Mouse (Mus musculus) 3134 (cell line): Measurements from ENCODE around the gene P2ry6.

ENCODE experiments used
- DNase-seq: peaks from one replicate; pipeline ENCODE4 v3.0.0-alpha.2; 2011; ENCODE audit warnings: low spot score; ENCODE audit not compliant: insufficient read length; ENCODE audit errors: extremely low read depth

Gene P2ry6

GRCm38 (mm10) chr7:100919006-100919808 is 55.2 kb downstream of the P2ry6 start:
- no peak for DNase-seq

GRCm38 (mm10) chr7:100918176-100918575 is 56.3 kb downstream of the P2ry6 start:
- peak; percentile 73 for DNase-seq

DNA sequence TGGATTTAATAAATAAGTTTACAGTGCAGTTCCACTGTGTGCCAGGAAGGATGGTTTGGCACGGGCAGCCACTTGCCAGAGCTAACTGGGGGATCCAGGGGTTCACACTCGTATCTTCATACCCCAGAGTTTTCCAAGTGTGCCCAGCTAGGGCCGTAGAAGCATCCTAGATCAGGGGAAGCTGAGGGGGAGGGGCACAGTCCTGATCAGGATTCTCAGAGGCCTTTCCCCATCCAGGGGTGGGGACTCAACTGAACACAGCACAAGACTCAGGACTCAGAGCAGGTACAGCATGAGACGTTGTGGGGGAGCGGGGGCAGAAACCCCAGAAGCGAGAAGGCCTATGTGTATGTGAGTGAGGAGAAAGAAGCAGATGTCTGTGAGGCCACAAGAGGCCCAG is 56.7 kb downstream of the P2ry6 start:
- DNase-seq, result no peak

DNA sequence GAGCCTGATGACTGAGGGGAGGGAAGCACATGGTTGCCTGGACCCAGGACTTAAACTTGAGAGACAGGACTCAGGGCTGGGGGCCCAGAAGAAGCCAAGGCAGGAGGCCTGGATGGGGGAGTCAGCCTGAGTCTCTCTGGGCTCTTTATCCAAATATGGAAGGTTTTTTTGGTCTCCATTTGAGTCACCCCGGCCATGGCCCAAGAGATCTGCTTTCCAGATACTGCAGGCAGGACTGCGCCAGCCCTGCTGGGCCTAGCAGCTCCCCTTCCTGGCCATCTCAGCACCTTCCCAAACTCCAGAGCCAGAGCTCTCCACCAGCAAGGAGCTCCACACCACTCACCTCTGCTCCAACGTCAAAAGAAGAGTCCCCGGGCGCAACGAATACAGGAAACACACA is 57.9 kb downstream of the P2ry6 start:
- DNase-seq, result peak; percentile 46

- DNase-seq, result no peak
These were observed 59.2 kb downstream of the P2ry6 start for GRCm38 (mm10) chr7:100915204-100915603.

- no peak for DNase-seq
These were observed 62.7 kb downstream of the P2ry6 start for GRCm38 (mm10) chr7:100911791-100912190.

DNA sequence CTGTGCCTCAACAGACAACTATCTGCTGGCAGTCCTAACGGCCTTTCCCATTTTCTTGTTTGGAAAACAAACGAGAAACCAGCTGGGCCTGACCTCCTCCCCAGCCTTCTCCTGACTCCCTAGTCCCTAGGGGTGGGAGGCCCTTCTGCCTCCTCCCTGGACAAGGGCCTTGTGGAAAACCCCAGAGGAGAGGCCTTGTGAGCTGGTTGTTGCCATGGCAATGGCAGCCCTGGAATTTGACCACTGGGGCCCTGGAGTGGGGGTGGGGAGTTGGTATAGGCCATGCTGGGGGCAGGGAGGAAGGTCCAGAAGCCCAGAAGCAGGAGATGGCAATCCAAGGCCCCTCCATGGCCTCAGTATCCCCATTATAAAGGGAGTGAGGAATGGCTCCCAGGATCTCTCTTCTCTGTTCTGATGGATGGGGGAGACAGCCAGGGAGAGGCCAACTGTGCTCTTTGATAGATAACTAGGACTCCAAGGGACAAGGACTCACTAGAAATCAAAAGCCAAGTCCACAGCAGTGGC is 63.1 kb downstream of the P2ry6 start:
- DNase-seq, result peak; percentile 49

- no peak for DNase-seq
These were observed 65.9 kb downstream of the P2ry6 start for GRCm38 (mm10) chr7:100908567-100908966.

GRCm38 (mm10) chr7:100908061-100908460 is 66.4 kb downstream of the P2ry6 start:
- DNase-seq, result peak; percentile 84

DNA sequence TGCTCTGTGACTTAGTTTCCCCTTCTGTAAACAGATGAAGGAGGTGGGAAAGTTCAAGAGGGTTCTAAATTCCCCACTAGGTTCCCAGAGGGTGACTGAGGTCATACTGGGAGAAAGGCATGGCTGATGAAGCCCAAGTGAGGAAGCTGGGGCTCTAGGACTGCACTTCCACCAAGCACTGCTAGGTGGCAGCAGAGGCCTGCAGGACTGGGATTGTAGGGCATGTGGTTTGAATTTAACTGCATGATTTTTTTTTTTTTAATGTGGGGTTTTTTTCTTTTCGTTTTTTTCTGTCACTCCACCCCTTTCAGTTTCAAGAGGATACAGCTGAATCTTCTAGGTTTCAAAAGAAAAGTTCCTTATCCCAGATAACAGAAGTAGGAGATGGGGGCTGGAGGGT is 67.2 kb downstream of the P2ry6 start:
- peak; percentile 46 for DNase-seq

DNA sequence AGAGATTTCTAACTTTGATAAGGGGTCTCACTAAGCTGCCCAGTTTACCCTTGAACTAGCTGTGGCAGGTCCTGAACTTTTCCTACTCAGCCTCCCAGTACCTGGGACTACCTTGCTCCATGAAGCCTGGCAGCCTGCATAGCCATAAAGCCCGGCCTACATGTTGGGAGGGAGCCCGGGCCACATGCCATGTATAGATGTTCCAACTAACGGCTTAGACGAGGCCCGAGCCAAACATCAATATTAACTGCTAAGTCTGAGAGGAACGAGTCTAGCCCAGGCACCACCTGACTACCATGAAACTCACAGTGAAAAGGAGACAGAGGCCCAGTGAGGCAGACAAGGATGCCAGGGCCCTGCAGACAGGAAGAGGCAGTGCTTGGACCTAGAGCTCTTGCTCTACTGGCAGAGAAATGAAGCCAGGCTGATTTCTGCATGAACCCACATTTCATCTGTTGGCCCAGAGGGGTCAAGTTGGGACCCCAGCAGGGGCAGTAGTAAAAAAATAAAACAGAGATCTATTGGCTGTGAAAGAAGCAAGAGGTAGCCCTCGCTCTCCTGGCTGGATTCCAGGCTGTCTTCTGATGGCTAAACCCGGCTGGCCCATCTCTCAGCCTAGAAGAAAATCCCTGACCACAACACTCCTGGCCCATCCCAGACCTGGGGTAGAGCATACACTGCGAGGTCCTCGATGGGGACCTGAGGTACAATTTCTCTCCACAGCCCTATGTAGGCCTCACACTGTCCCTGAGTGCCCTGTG is 68.2 kb downstream of the P2ry6 start:
- no peak for DNase-seq

DNA sequence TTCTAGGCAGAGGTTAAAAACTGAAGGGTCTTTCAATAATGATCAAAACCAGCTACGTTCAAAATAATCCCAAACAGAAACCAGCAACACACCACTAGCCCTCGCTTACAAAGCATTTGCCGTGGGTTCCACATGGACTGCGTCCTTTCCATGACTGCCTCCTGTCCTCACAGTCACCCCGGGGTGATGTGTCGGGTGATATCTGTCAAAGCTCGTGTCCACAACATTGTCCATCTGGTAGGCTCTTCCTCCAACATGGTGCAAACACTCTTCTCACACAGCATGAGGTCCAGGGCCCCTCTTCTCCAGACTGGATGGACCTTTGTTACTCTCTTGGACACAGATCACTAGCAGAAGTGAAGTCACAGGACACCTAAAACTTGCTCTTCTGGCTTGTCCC is 69.4 kb downstream of the P2ry6 start:
- no peak for DNase-seq

DNA sequence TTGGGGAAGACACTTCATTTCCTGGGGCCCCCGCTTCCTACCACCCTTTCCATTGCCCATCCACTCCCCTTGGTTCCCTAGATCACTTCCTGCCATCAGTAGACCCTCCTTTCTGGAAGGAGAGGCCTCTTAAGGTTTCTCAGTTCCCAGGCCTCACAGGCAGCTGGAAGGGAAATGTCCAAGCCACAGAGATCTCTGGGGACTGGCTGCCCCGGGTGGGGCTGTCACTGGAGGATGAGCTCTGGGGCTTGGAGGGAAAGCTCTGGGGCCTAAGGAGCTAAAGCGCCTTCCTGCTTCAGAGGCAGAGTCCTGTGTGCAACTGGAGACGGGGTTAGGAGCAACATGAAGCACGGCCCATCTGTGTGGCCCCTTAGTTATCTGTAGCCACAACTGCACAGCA is 69.8 kb downstream of the P2ry6 start:
- no peak for DNase-seq

GRCm38 (mm10) chr7:100902451-100903137 is 71.9 kb downstream of the P2ry6 start:
- DNase-seq, result no peak

- DNase-seq, result no peak
These were observed 76.6 kb downstream of the P2ry6 start for GRCm38 (mm10) chr7:100897828-100898227.

DNA sequence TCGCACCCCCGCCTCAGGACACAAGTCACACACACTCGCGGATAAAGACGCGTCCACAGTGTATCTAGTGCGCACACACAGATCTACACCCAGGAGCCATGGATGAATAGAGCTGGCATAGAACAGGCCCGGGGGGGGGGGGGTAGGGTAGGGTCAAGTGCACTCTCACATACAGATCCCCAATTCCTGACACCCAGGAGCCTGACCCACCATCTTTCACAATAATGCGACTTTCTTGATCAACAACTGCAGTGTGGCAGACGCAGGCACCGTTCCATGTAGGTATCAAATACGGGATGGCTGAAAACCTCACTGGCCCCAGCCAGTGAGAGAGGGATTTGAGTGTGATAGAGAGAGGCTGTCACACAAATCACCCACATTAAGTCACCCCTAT is 79.6 kb downstream of the P2ry6 start:
- DNase-seq, result no peak

GRCm38 (mm10) chr7:100894057-100894832 is 80.2 kb downstream of the P2ry6 start:
- no peak for DNase-seq

GRCm38 (mm10) chr7:100893249-100894056 is 81.0 kb downstream of the P2ry6 start:
- DNase-seq, result no peak
